10 mouse cellular contexts compared by ENCODE assay signal in genomic region chr17:90962904-90963531, GRCm38 (mm10).
A peak's percentile ranks its signal among the peaks of the same experiment; 100 is the strongest.
DNase-seq lines count a peak whose midpoint lies in the region; ATAC-seq and TF ChIP-seq lines count a peak whose summit lies in the region.
"Had no signal": no experiment of that assay in that cellular context is flagged by ENCODE, and none has a peak within 500 bp of the region (broad histone marks: within the 10 kb centered on the region; RNA-seq: fewer than 3 reads in every experiment).

No protein-coding gene starts in this region.

- H3K4me1 ChIP-seq in testis, adult 2 months (ENCODE audit: control insufficient read depth, insufficient read depth, low read length) = no peaks in the 10 kb centered on the region
- no peaks in the 10 kb centered on the region for H3K4me1 ChIP-seq in forebrain, embryonic 14.5 days (ENCODE audit: control insufficient read depth, insufficient read depth, low read length)
- H3K4me1 ChIP-seq in lung, adult 2 months (ENCODE audit: control insufficient read depth, insufficient read depth, low read length) = no peaks in the 10 kb centered on the region
- H3K4me1 ChIP-seq in stomach, postnatal 0 days (replicated peaks; ENCODE audit: control insufficient read depth, insufficient read depth) = no peaks in the 10 kb centered on the region
- H3K4me1 ChIP-seq: heart, embryonic 15.5 days had no signal

- 67% methylated on average over 4 of the region's 4 CpGs for WGBS in forebrain, embryonic 14.5 days
- 55% methylated on average over 4 of the region's 4 CpGs for WGBS in lung, adult 2 months
- WGBS in stomach, postnatal 0 days = 48% methylated on average over 4 of the region's 4 CpGs

- no peak overlapping the region for H3K27ac ChIP-seq in testis, adult 2 months (ENCODE audit: control insufficient read depth, insufficient read depth, low read depth, low read length)
- H3K27ac ChIP-seq in forebrain, embryonic 14.5 days (ENCODE audit: low read depth, low read length) = no peak overlapping the region
- H3K27ac ChIP-seq in stomach, postnatal 0 days (replicated peaks) = no peak overlapping the region
- H3K27ac ChIP-seq: heart, embryonic 15.5 days had no signal

- no peaks in the 10 kb centered on the region for H3K36me3 ChIP-seq in testis, adult 2 months (ENCODE audit: control insufficient read depth, insufficient read depth, low read length)
- H3K36me3 ChIP-seq in forebrain, embryonic 14.5 days (ENCODE audit: control insufficient read depth, insufficient read depth, low read length) = no peaks in the 10 kb centered on the region
- no peaks in the 10 kb centered on the region for H3K36me3 ChIP-seq in stomach, postnatal 0 days (ENCODE audit: control insufficient read depth, insufficient read depth, low read length)
- H3K36me3 ChIP-seq: G1E; heart, embryonic 15.5 days had no signal

- H3K9ac ChIP-seq in forebrain, embryonic 14.5 days (ENCODE audit: low read length) = no peak overlapping the region
- no peak overlapping the region for H3K9ac ChIP-seq in stomach, postnatal 0 days (ENCODE audit: low read length)
- H3K9ac ChIP-seq: heart, embryonic 15.5 days had no signal

- peak; percentile 63; the same call in 1 of the 2 replicates for ATAC-seq in forebrain, embryonic 14.5 days
- ATAC-seq in stomach, postnatal 0 days (ENCODE audit: low FRiP score, low TSS enrichment) = no peak

- TF ChIP-seq CTCF in testis, adult 2 months (IDR thresholded peaks at IDR 0.05; ENCODE audit: control insufficient read depth, insufficient read depth, insufficient replicate concordance, low read depth, low read length) = peak; percentile 15; the same call in 1 of the 2 replicates
- peak; percentile 32; the same call in 1 of the 2 replicates for TF ChIP-seq CTCF in lung, adult 2 months (IDR thresholded peaks at IDR 0.05; ENCODE audit: insufficient read depth, low read length)
- peak; percentile 61 for TF ChIP-seq CTCF in stomach, postnatal 0 days (IDR thresholded peaks at IDR 0.05; ENCODE audit: low read depth)

- TF ChIP-seq EP300 in stomach, postnatal 0 days (optimal IDR thresholded peaks at IDR 0.05) = no peak

- no peak overlapping the region for H3K4me2 ChIP-seq in forebrain, embryonic 14.5 days (ENCODE audit: low read length)
- H3K4me2 ChIP-seq in stomach, postnatal 0 days (replicated peaks; ENCODE audit: low read depth) = no peak overlapping the region
- H3K4me2 ChIP-seq: heart, embryonic 15.5 days had no signal

- H3K9me3 ChIP-seq in forebrain, embryonic 14.5 days (replicated peaks; ENCODE audit: control insufficient read depth, low read length) = no peaks in the 10 kb centered on the region
- no peaks in the 10 kb centered on the region for H3K9me3 ChIP-seq in stomach, postnatal 0 days (ENCODE audit: control insufficient read depth, low read length)
- H3K9me3 ChIP-seq: heart, embryonic 15.5 days had no signal

- H3K4me3 ChIP-seq in testis, adult 2 months (ENCODE audit: control insufficient read depth, low read depth, low read length) = no peak overlapping the region
- no peak overlapping the region for H3K4me3 ChIP-seq in forebrain, embryonic 14.5 days (ENCODE audit: low read depth, low read length)
- H3K4me3 ChIP-seq in lung, adult 2 months (replicated peaks; ENCODE audit: extremely low read depth, low read depth, low read length) = no peak overlapping the region
- no peak overlapping the region for H3K4me3 ChIP-seq in stomach, postnatal 0 days (ENCODE audit: low read depth, low read length)
- H3K4me3 ChIP-seq: heart, embryonic 15.5 days had no signal

- H3K27me3 ChIP-seq in testis, adult 2 months (ENCODE audit: control insufficient read depth, insufficient read depth, low read length) = no peaks in the 10 kb centered on the region
- H3K27me3 ChIP-seq in forebrain, embryonic 14.5 days (replicated peaks; ENCODE audit: control insufficient read depth, insufficient read depth, low read length) = no peaks in the 10 kb centered on the region
- no peaks in the 10 kb centered on the region for H3K27me3 ChIP-seq in stomach, postnatal 0 days (ENCODE audit: control insufficient read depth, insufficient read depth, low read length)
- H3K27me3 ChIP-seq: heart, embryonic 15.5 days had no signal

- TF ChIP-seq POLR2A in testis, adult 2 months (IDR thresholded peaks at IDR 0.05; ENCODE audit: control insufficient read depth, low read depth, low read length) = no peak
- no peak for TF ChIP-seq POLR2A in lung, adult 2 months (IDR thresholded peaks at IDR 0.05; ENCODE audit: borderline replicate concordance, extremely low read depth, low read depth, low read length)

- DNase-seq in cerebellum, adult 11-12 months = peak; percentile 24
- DNase-seq in cerebellum, adult 11 months = no peak
- no peak for DNase-seq in testis, postnatal 14 days (ENCODE audit: low spot score)
- peak; percentile 36 for DNase-seq in forebrain, embryonic 14.5 days (ENCODE audit: low spot score)
- no peak for DNase-seq in lung, adult 2 months
- peak; percentile 13 for DNase-seq in stomach, postnatal 0 days (ENCODE audit: low spot score)
- DNase-seq in left cerebral cortex, adult 11 months (ENCODE audit: low spot score) = no peak

Comparison
In these comparisons a context has a peak if more than half of its experiments do, and no peak if none do; other contexts are left out.
1. DNase-seq: peak in cerebellum, adult 11-12 months (single experiment), forebrain, embryonic 14.5 days (single experiment) and stomach, postnatal 0 days (single experiment); none in cerebellum, adult 11 months (single experiment), testis, postnatal 14 days (single experiment), lung, adult 2 months (single experiment) and left cerebral cortex, adult 11 months (single experiment).
2. Peak in every context shown above with its lines, with median percentiles within 50 percentile points of each other: CTCF ChIP-seq.